Mouse (Mus musculus) lung, postnatal 0 days (tissue): ENCODE results near the gene Aak1. TPM values are rescaled to one million over a fixed set of nuclear protein-coding genes. Genes with fewer than 3 reads are reported as not detected.

Source experiments
- ATAC-seq: fragments of 200-750 bp; cut with Nextera tagmentation; 2 replicates; pipeline ENCODE4 v1.8.0; 2017; ENCODE audit warnings: moderate library complexity
- DNase-seq: peaks from one replicate; pipeline ENCODE4 v3.0.0-alpha.2; 2016; ENCODE audit warnings: low spot score
- H3K27ac ChIP-seq: fragments of 300-500 bp; sonication (generic); 2 replicates; pipeline ENCODE4 v1.5.1; 2014; ENCODE audit warnings: antibody characterized with exemption, mild to moderate bottlenecking, low read length, mixed read lengths
- H3K27me3 ChIP-seq: fragments of 300-500 bp; sonication (generic); replicated peaks from 2 replicates; pipeline ENCODE4 v1.6.1; 2014; ENCODE audit warnings: low read length, mixed read lengths; ENCODE audit not compliant: insufficient read depth
- H3K36me3 ChIP-seq: fragments of 300-500 bp; sonication (generic); 2 replicates; pipeline ENCODE4 v1.6.1; 2014; ENCODE audit warnings: low read length, mixed read lengths; ENCODE audit not compliant: insufficient read depth
- H3K4me1 ChIP-seq: fragments of 300-500 bp; sonication (generic); 2 replicates; pipeline ENCODE4 v1.6.1; 2014; ENCODE audit warnings: antibody characterized with exemption, low read depth, low read length, mixed read lengths; ENCODE audit not compliant: insufficient read depth
- H3K4me2 ChIP-seq: fragments of 300-500 bp; sonication (generic); replicated peaks from 2 replicates; pipeline ENCODE4 v1.6.1; 2014; ENCODE audit warnings: low read depth, mild to moderate bottlenecking, low read length, moderate library complexity, mixed read lengths
- H3K4me3 ChIP-seq: fragments of 300-500 bp; sonication (generic); 2 replicates; pipeline ENCODE4 v1.5.1; 2014; ENCODE audit warnings: low read depth, low read length
- H3K9ac ChIP-seq: fragments of 300-500 bp; sonication (generic); replicated peaks from 2 replicates; pipeline ENCODE4 v1.6.1; 2014; ENCODE audit warnings: low read depth, mild to moderate bottlenecking
- H3K9me3 ChIP-seq: fragments of 300-500 bp; sonication (generic); 2 replicates; pipeline ENCODE4 v1.6.1; 2016; ENCODE audit warnings: low read length, mixed read lengths
- CTCF ChIP-seq: IDR thresholded peaks from 2 replicates; pipeline ENCODE4 v1.5.1; 2016; ENCODE audit warnings: antibody characterized with exemption, mild to moderate bottlenecking
- EP300 ChIP-seq: IDR thresholded peaks from 2 replicates; pipeline ENCODE4 v1.6.1; 2016; ENCODE audit warnings: antibody characterized with exemption, mild to moderate bottlenecking, control low read depth
- WGBS: fragments of 180-500 bp; shearing (Covaris S2); extraction: QIAGEN DNeasy Blood & Tissue Kit; methylation state at CpG from one replicate; pipeline ENCODE4 v1.1.7; 2014; 5-methylcytosine and 5-hydroxymethylcytosine counted together
- polyA plus RNA-seq: library from polyadenylated mRNA; unstranded; fragments of >200 nt; fragmentation: Nextera tagmentation; extraction: Ambion mirVana; gene quantifications from 2 replicates; pipeline ENCODE4 v1.2.1, GENCODE M21; 2015

The Aak1 gene
- polyA plus RNA-seq, 1 experiment from 2014 or later: 6.3 TPM

GRCm38 (mm10) chr6:86847816-86848215 is 1.5 kb upstream of the Aak1 start:
- no peak overlapping the region for H3K4me3 ChIP-seq
- 92% methylated on average over 8 of the region's 8 CpGs for WGBS
- no peaks in the 10 kb centered on the region for H3K36me3 ChIP-seq

GRCm38 (mm10) chr6:86848580-86848914 is 770 bp upstream of the Aak1 start:
- Histone ChIP-seq H3K36me3 (no peaks in the 10 kb centered on the region), H3K4me2 (peak overlapping the region; percentile 90), H3K9ac (peak overlapping the region; percentile 79), H3K4me3 (peak overlapping the region; percentile 91), H3K9me3 (no peaks in the 10 kb centered on the region), H3K27me3 (no peaks in the 10 kb centered on the region), H3K27ac (peak overlapping the region; percentile 98), H3K4me1 (peaks cover 19% of the 10 kb centered on the region)
- ATAC-seq: peak; percentile 8; the same call in 1 of the 2 replicates
- TF ChIP-seq EP300: no peak
- TF ChIP-seq CTCF: no peak
- WGBS: under 1% methylated on average over 12 of the region's 12 CpGs
- DNase-seq: no peak

More at GRCm38 (mm10) chr6:86847816-86848215, 1.5 kb upstream of the Aak1 start:
- Histone ChIP-seq H3K4me1 (peaks cover 15% of the 10 kb centered on the region), H3K9ac (no peak overlapping the region), H3K4me2 (no peak overlapping the region), H3K27ac (no peak overlapping the region), H3K9me3 (no peaks in the 10 kb centered on the region), H3K27me3 (no peaks in the 10 kb centered on the region)
- TF ChIP-seq CTCF (no peak), EP300 (no peak)
- DNase-seq (no peak), ATAC-seq (no peak)

- no peaks in the 10 kb centered on the region for H3K27me3 ChIP-seq
- peak; percentile 65 for DNase-seq
- H3K9me3 ChIP-seq: no peaks in the 10 kb centered on the region
- peaks cover 22% of the 10 kb centered on the region for H3K4me1 ChIP-seq
- peak overlapping the region; percentile 90 for H3K4me2 ChIP-seq
- H3K27ac ChIP-seq: peak overlapping the region; percentile 98
- TF ChIP-seq CTCF (no peak), EP300 (no peak)
- H3K9ac ChIP-seq: peak overlapping the region; percentile 79
- H3K4me3 ChIP-seq: peak overlapping the region; percentile 91
- ATAC-seq: peak; percentile 39
- H3K36me3 ChIP-seq: no peaks in the 10 kb centered on the region
- WGBS: under 1% methylated on average over 36 of the region's 36 CpGs
Measured at GRCm38 (mm10) chr6:86849692-86850445, 552 bp downstream of the Aak1 start.

- 6% methylated on average over 4 of the region's 4 CpGs for WGBS
- Histone ChIP-seq H3K9ac (peak overlapping the region; percentile 79; the same call in 1 of the 2 replicates), H3K4me1 (peaks cover 22% of the 10 kb centered on the region), H3K4me2 (peak overlapping the region; percentile 90), H3K27me3 (no peaks in the 10 kb centered on the region), H3K27ac (peak overlapping the region; percentile 98; the same call in 1 of the 2 replicates), H3K4me3 (peak overlapping the region; percentile 91), H3K36me3 (no peaks in the 10 kb centered on the region), H3K9me3 (no peaks in the 10 kb centered on the region)
- ATAC-seq (no peak), DNase-seq (no peak)
- no peak for TF ChIP-seq CTCF
- TF ChIP-seq EP300: no peak
Measured at GRCm38 (mm10) chr6:86850588-86850987, 1.3 kb downstream of the Aak1 start.

GRCm38 (mm10) chr6:86851561-86851960 is 2.2 kb downstream of the Aak1 start:
- no peak for TF ChIP-seq EP300
- TF ChIP-seq CTCF: no peak
- no peak overlapping the region for H3K4me3 ChIP-seq
- no peaks in the 10 kb centered on the region for H3K27me3 ChIP-seq
- H3K9me3 ChIP-seq: no peaks in the 10 kb centered on the region
- DNase-seq: no peak
- no peaks in the 10 kb centered on the region for H3K36me3 ChIP-seq
- no peak for ATAC-seq
- WGBS: 5% methylated on average over 1 of the region's 1 CpGs
- H3K9ac ChIP-seq: no peak overlapping the region
- peak overlapping the region; percentile 29; the same call in 1 of the 2 replicates for H3K4me2 ChIP-seq
- no peak overlapping the region for H3K27ac ChIP-seq
- peaks cover 22% of the 10 kb centered on the region for H3K4me1 ChIP-seq

- no peak overlapping the region for H3K9ac ChIP-seq
- H3K9me3 ChIP-seq: no peaks in the 10 kb centered on the region
- DNase-seq (no peak), ATAC-seq (no peak)
- no peaks in the 10 kb centered on the region for H3K27me3 ChIP-seq
- 56% methylated on average over 3 of the region's 3 CpGs for WGBS
- no peak overlapping the region for H3K27ac ChIP-seq
- no peak overlapping the region for H3K4me3 ChIP-seq
- TF ChIP-seq EP300 (no peak), CTCF (no peak)
- H3K36me3 ChIP-seq: no peaks in the 10 kb centered on the region
- H3K4me1 ChIP-seq: peaks cover 18% of the 10 kb centered on the region
- no peak overlapping the region for H3K4me2 ChIP-seq
Measured at GRCm38 (mm10) chr6:86853928-86854327, 4.6 kb downstream of the Aak1 start.
